Mouse (Mus musculus): ENCODE results near the gene Bicral. TPM values are rescaled to one million over a fixed set of nuclear protein-coding genes. Genes with fewer than 3 reads are reported as not detected.

Gene Bicral
- polyA plus RNA-seq (2017; shearing (Covaris generic)): 10 to 100 TPM; 17.0 to 27.2 TPM

DNA sequence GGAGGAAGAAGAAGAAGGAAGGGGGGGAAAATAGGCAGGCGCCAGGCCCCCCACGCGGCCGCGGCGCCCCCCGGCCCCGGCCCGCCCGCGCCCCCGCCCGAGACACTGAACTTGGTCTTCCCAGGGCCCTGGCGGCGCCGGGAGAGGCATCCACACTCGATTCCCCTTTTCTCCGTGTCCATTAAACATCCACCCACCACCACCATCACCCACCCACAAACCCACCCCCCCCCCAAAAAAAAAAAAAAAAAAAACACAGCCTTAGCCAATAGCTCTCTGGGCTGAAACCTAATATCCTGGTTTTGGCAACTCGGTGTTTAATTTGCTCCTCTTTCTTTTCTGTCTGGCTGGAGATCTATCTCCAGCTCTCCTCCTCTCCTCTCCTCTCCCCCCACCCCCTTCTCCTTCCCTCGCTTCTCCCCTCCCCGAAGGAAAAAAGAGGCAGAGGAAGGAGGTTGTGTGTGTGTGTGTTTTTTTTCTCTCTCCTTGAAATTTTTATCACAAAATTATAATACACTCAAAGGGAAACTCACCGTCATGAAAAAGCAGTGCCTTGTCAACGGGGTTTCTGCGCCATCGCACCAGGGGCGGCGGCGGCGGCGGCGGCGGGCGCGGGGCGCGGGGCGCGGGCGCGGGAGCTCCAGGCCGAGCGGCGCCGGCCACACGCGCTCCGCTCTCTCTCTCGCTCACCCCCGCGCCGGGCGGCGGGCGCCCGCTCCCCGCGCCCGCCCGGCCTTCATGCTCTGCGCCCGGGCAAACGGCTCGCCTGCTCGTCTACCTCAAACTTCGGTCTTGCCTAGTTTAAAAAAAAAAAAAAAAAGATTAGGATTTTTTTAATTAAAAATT, at the start of gene Bicral:
Bicral (minus strand) TSS at position 580 of the 846 bp plus-strand sequence.

DNA sequence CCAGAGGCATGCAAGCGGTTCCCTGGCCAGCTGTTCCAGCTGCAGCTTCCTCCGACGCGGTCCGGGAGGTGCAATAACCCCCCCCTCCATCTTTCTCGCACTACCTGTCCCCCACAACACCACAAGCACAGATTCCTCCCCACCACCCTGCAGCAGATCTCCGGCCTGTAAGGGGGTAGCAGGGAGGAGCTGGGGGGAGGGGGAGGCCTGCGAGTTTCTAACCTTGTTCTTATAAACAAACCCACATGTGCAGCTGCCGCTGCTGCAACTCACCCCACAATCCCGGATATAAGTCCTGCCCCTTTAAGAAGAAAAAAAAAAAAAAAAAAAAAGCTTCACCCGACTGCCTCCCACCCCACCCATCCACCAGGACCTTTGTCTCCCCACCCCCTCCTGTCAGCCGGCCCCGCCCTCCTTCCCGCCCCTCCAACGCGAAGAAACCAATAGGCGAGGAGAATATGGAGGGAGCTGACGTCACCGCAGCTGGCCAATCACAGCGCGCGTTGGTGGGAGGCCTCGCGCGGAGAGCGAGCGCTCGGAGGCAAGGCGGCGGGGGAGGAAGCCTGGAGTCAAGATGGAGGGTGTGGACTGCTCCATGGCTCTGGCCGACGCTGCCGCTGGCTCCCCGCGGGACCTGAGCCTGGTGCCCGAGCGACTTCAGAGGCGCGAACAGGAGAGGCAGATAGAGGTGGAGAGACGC, 32.0 kb upstream of the Bicral start, which contains the start of gene Tbcc:
Tbcc (plus strand) TSS at position 569 of the 700 bp plus-strand sequence.

DNA sequence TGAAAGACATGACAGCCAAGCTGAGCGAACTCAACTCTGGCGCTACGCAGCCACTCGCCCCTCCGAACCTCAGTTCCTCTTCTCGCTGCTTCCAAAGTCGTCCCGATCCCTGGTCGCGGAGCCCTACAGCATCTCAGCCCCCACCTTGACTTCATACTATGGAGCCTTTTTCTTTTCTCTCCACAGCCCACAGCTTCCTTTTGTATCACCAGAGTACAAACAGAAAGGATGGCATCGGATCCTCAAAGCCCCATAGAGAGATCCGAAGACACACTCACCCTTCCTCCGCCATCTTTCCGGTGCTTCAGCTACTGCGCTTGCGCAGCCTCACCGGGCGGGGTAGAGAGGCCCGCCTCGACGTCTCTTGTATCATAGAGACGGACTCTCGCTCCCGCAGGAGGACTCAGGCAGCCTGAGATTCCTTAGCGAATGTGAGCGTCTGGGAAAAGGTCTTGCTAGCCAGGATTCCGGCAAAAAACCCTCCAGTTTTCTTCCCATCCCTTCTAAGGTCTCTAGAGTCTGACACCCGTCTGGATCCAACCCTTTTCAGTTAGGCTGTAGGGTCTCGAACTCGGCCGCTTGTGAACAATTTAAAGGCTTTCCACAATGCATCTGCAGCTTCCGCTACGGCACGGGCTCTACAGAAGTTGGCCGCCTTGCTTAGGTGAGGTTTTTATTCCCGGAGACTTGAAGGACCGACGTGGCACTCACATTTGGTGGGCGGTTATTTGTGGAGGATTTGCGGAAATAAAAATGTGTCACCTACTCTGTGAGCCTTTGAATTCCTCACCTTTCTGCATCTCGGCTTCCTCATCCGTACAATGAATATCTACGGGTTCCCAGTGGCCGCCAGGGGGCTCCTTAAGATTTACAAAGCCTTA, 75.7 kb downstream of the Bicral start, which contains the start of gene Rpl7l1:
Rpl7l1 (minus strand) TSS at position 332 of the 881 bp plus-strand sequence.

DNA sequence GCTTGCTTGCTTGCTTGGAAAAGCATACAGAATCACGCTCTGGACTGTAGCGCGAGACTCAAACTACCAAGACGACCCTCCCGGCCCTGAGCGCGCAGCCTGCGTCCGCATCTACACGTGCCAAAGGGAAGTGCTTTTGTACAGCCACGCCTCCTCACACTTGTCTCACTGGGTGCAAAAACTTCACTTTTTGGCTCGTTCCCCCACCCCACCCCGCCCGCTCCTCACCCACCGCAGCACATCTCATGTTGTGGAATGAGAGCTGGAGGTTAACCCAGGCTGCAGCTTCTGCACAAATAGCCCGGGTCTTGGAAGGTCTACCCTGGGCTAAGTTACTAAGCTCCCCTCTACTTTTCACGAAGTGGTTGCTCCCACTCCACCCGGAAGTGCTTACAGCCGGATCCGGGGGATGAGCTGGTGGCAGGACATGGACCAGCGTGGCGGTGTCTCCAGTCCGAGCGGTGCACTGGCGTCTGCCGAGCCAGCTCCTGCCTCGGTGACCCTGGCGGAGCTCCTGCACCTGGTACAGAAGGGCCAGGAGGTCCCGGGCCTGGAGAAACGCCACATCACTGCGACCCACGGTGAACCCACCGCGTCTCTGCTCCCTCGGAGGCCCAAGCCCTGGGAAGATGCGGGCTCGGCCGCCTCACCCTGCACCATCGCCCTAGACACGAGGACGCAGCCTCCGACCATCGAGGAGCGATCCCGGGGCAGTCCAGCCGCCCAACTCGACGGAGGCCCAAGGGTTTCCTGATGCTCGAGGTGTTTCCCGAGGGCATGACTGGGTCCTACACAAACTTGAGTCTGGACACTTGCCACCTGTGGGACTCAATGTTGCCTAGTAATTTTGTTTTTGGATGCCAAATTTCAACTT, 85.6 kb downstream of the Bicral start, which contains the start of gene 2310039H08Rik:
2310039H08Rik (plus strand) TSS at position 232 of the 874 bp plus-strand sequence.

DNA sequence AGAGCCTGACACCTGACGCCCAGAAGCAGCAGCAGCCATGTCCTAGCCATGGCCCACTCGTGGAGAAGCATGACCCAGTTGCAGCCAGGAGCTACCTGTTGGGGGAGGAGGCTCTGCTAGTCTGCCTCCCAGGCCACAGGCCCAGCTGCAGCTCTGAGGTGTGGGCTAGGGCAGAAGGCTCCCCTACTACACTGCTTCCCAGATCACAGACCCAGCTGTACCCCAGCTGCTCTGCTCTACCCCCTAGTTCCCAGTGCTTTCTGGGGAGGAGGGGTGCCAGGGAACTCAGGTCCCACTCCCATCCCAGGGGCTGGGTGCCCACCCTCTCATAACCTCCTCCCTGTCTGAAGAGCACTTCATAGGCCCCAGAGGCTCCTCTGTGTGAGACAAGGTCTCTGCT, 94.7 kb downstream of the Bicral start, which contains the start of gene Ptcra:
Ptcra (minus strand) TSS at position 169 of the 400 bp plus-strand sequence.

DNA sequence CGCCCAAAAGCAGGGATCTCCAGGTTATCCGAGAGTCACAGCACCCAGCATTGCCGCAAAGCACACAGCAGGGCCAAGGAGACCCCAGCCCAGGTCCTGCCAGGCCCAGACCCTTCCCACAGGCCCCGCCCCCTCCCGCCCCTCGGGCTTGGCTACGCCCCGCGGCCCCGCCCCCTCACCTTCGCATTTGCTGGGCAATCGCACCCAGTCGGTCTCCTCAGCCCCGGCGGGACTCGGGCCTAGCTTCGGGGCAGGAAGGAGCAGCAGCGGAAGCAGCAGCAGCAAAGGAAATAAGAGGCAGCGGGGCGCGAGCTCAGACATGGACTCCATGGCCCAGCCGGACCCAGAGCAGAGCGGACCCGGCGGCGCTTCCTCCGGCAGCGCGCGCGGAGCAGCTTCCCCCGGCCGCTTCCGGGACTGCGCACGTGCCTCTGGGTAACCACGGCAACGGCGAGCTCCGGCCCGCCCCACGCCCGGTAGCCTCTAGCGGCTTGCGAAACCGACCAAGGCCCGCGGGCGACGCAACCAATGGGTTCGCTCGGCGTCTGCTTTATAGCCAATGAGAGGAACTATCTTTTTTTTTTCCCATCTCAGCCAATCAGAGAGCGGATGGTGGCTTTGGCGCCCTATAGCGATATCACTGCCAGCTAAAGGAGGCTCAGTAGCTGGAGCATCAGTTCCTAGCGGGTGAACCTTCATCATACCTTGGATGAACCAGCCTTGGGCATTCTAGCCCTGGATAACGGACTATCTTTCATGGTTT, 106.3 kb downstream of the Bicral start, which contains the start of gene Cnpy3:
Cnpy3 (minus strand) TSS at position 421 of the 763 bp plus-strand sequence.

Other genes starting within 250 kb of the Bicral start
- gene Ptk7, start 229.0 kb downstream of the Bicral start, polyA plus RNA-seq (2017; shearing (Covaris generic)): under 1 TPM in 1 of 2 experiments, not detected in 1; 0.22 TPM
- gene Klc4, start 212.5 kb downstream of the Bicral start, polyA plus RNA-seq (2017; shearing (Covaris generic)): 10 to 100 TPM; 13.7 to 24.2 TPM
- 10 to 100 TPM; 27.8 to 61.8 TPM for gene Mrpl2, start 212.3 kb downstream of the Bicral start, polyA plus RNA-seq (2017; shearing (Covaris generic))
- 1 to 10 TPM; 5.3 to 7.8 TPM for gene Cul7, start 208.1 kb downstream of the Bicral start, polyA plus RNA-seq (2017; shearing (Covaris generic))
- gene Rrp36, start 184.1 kb downstream of the Bicral start, polyA plus RNA-seq (2017; shearing (Covaris generic)): 10 to 100 TPM; 55.5 to 71.6 TPM
- gene Mea1, start 179.7 kb downstream of the Bicral start, polyA plus RNA-seq (2017; shearing (Covaris generic)): 100 to 1,000 TPM; 158 to 160 TPM
- gene Klhdc3, start 177.6 kb downstream of the Bicral start, polyA plus RNA-seq (2017; shearing (Covaris generic)): 10 to 100 TPM; 63.8 to 76.3 TPM
- 10 to 100 TPM; 66.0 to 83.4 TPM for gene Ppp2r5d, start 153.4 kb downstream of the Bicral start, polyA plus RNA-seq (2017; shearing (Covaris generic))
- gene Pex6, start 147.0 kb downstream of the Bicral start, polyA plus RNA-seq (2017; shearing (Covaris generic)): 10 to 100 TPM; 19.5 to 32.7 TPM
- under 1 TPM in 1 of 2 experiments, not detected in 1; 0.55 TPM for gene Gnmt, start 129.3 kb downstream of the Bicral start, polyA plus RNA-seq (2017; shearing (Covaris generic))
- 10 to 100 TPM; 40.8 to 41.1 TPM for gene Cnpy3, start 106.3 kb downstream of the Bicral start, polyA plus RNA-seq (2017; shearing (Covaris generic))
- not detected for gene Ptcra, start 94.8 kb downstream of the Bicral start, polyA plus RNA-seq (2017; shearing (Covaris generic))
- gene 2310039H08Rik, start 85.8 kb downstream of the Bicral start, polyA plus RNA-seq (2017; shearing (Covaris generic)): 10 to 100 TPM; 26.5 to 56.7 TPM
- gene Rpl7l1, start 75.8 kb downstream of the Bicral start, polyA plus RNA-seq (2017; shearing (Covaris generic)): 100 to 1,000 TPM; 123 to 130 TPM
- gene Tbcc, start 32.2 kb upstream of the Bicral start, polyA plus RNA-seq (2017; shearing (Covaris generic)): 10 to 100 TPM; 53.4 to 55.7 TPM
- under 1 TPM in 1 of 2 experiments, not detected in 1; 0.33 TPM for gene Prph2, start 52.0 kb upstream of the Bicral start, polyA plus RNA-seq (2017; shearing (Covaris generic))
- 10 to 100 TPM; 30.5 to 43.8 TPM for gene Ubr2, start 152.1 kb upstream of the Bicral start, polyA plus RNA-seq (2017; shearing (Covaris generic))